Mouse (Mus musculus): ENCODE measurements around the gene Ispd.

DNA sequence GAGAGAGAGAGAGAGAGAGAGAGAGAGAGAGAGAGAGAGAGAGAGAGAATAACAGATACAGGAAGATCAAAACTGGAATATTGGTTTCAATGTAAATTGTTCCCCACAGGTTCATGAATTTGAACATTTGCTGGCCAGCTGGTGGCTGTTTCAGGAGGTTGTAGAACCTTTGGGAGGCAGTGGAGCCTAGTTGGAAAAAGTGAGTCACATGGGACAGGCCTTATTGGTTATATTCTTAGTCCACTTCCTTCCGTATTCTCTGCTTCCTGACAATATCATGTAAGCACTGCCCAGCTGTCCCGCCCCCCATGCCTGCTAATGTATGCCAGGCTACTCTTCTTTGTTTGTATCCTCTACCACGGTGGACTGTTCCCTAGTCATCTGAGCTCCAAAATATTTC lies 344.0 kb downstream of the Ispd start:
- TF ChIP-seq CTCF (IDR thresholded peaks at IDR 0.05; ENCODE audit: low read depth) = no peak
- TF ChIP-seq EP300 (IDR thresholded peaks at IDR 0.05; ENCODE audit: low read depth) = no peak

All from liver, postnatal 0 days (tissue).